10 mouse cellular contexts compared by ENCODE assay signal in genomic region chr10:84523682-84524081, GRCm38 (mm10). TPM values are rescaled to one million over a fixed set of nuclear protein-coding genes. Genes with fewer than 3 reads are reported as not detected.
DNase-seq lines count a peak whose midpoint lies in the region; ATAC-seq and TF ChIP-seq lines count a peak whose summit lies in the region.
"Had no signal": no experiment of that assay in that cellular context is flagged by ENCODE, and none has a peak within 500 bp of the region (broad histone marks: within the 10 kb centered on the region; RNA-seq: fewer than 3 reads in every experiment).

No protein-coding gene starts in this region.

- peak; percentile 69 for TF ChIP-seq CTCF in layer of hippocampus, adult 2 months (conservative IDR thresholded peaks at IDR 0.05)
- TF ChIP-seq CTCF in stomach, postnatal 0 days (IDR thresholded peaks at IDR 0.05; ENCODE audit: low read depth) = peak; percentile 68

- no peak overlapping the region for H3K4me3 ChIP-seq in layer of hippocampus, adult 2 months
- H3K4me3 ChIP-seq in stomach, postnatal 0 days (ENCODE audit: low read depth, low read length) = no peak overlapping the region
- H3K4me3 ChIP-seq: embryonic facial prominence, embryonic 15.5 days had no signal

- WGBS in stomach, postnatal 0 days = 51% methylated on average over 10 of the region's 10 CpGs

- no peaks in the 10 kb centered on the region for H3K4me1 ChIP-seq in stomach, postnatal 0 days (replicated peaks; ENCODE audit: control insufficient read depth, insufficient read depth)
- H3K4me1 ChIP-seq: embryonic facial prominence, embryonic 15.5 days had no signal

- ATAC-seq in cerebellum, adult (ENCODE audit: insufficient number of reproducible peaks, low FRiP score, low TSS enrichment) = no peak
- no peak for ATAC-seq in stomach, postnatal 0 days (ENCODE audit: low FRiP score, low TSS enrichment)
- no peak; the same call in 1 of the 2 replicates for ATAC-seq in granulocyte monocyte progenitor cell, adult 5-6 weeks (replicated peaks; ENCODE audit: poor library complexity, severe bottlenecking)

- no peaks in the 10 kb centered on the region for H3K27me3 ChIP-seq in stomach, postnatal 0 days (ENCODE audit: control insufficient read depth, insufficient read depth, low read length)
- H3K27me3 ChIP-seq: embryonic facial prominence, embryonic 15.5 days had no signal

- H3K4me2 ChIP-seq in stomach, postnatal 0 days (replicated peaks; ENCODE audit: low read depth) = no peak overlapping the region
- H3K4me2 ChIP-seq: embryonic facial prominence, embryonic 15.5 days had no signal

- no peaks in the 10 kb centered on the region for H3K9me3 ChIP-seq in stomach, postnatal 0 days (ENCODE audit: control insufficient read depth, low read length)
- H3K9me3 ChIP-seq: embryonic facial prominence, embryonic 15.5 days had no signal

- no peak overlapping the region for H3K27ac ChIP-seq in layer of hippocampus, adult 2 months
- H3K27ac ChIP-seq in stomach, postnatal 0 days (replicated peaks) = no peak overlapping the region
- H3K27ac ChIP-seq: embryonic facial prominence, embryonic 15.5 days had no signal

- no peak for TF ChIP-seq EP300 in stomach, postnatal 0 days (optimal IDR thresholded peaks at IDR 0.05)

- no peak overlapping the region for H3K9ac ChIP-seq in stomach, postnatal 0 days (ENCODE audit: low read length)
- H3K9ac ChIP-seq: embryonic facial prominence, embryonic 15.5 days had no signal

- DNase-seq in cerebellum, postnatal 10 days = peak; percentile 32 to 48
- DNase-seq in layer of hippocampus, adult 2 months (ENCODE audit: low spot score in 2 of 2) = no peak
- no peak for DNase-seq in layer of hippocampus, postnatal 14 days (ENCODE audit: low spot score in 2 of 2)
- DNase-seq in urinary bladder, postnatal 25 days (ENCODE audit: low spot score) = peak; percentile 26
- no peak for DNase-seq in urinary bladder, adult 2 months (ENCODE audit: low spot score)
- no peak for DNase-seq in stomach, postnatal 0 days (ENCODE audit: low spot score)
- DNase-seq: cerebellum, adult 9-11 months had no signal

- peaks cover 12% of the 10 kb centered on the region for H3K36me3 ChIP-seq in stomach, postnatal 0 days (ENCODE audit: control insufficient read depth, insufficient read depth, low read length)

RNA-seq across cellular contexts. Expression of gene Ckap4, which starts 10.2 kb away (rescaled TPM):
- total RNA-seq in layer of hippocampus, adult 2 months (2021) = 10 to 100 TPM; 20.2 to 20.3 TPM
- 10 to 100 TPM; 25.3 to 26.8 TPM for total RNA-seq in layer of hippocampus, postnatal 14 days (2021)
- polyA plus RNA-seq in urinary bladder, adult 2 months (2012; rRNA removed) = 43.0 and 45.3 TPM in 2 replicates
- polyA plus RNA-seq in stomach, postnatal 0 days (2015; fragmentation: Nextera tagmentation; extraction: Ambion mirVana) = 55.7 and 59.2 TPM in 2 replicates
- 67.8 and 79.6 TPM in 2 replicates for total RNA-seq in granulocyte monocyte progenitor cell, adult 5-6 weeks (2014; fragmentation: Nextera tagmentation)
- total RNA-seq in granulocyte monocyte progenitor cell, adult 5-6 weeks (2017) = 55.7 and 58.3 TPM in 2 replicates

RNA-seq across cellular contexts. Expression of gene Tcp11l2, which starts 52.7 kb away (rescaled TPM):
- total RNA-seq in layer of hippocampus, adult 2 months (2021) = 10 to 100 TPM; 27.3 to 29.4 TPM
- total RNA-seq in layer of hippocampus, postnatal 14 days (2021) = 10 to 100 TPM; 24.5 to 25.2 TPM
- polyA plus RNA-seq in urinary bladder, adult 2 months (2012; rRNA removed) = 28.7 and 30.1 TPM in 2 replicates
- 16.3 and 19.5 TPM in 2 replicates for polyA plus RNA-seq in stomach, postnatal 0 days (2015; fragmentation: Nextera tagmentation; extraction: Ambion mirVana)
- 15.6 and 18.3 TPM in 2 replicates for total RNA-seq in granulocyte monocyte progenitor cell, adult 5-6 weeks (2014; fragmentation: Nextera tagmentation)
- 8.9 and 9.5 TPM in 2 replicates for total RNA-seq in granulocyte monocyte progenitor cell, adult 5-6 weeks (2017)

Comparison
In these comparisons a context has a peak if more than half of its experiments do, and no peak if none do; other contexts are left out.
1. DNase-seq: peak in cerebellum, postnatal 10 days (2 of 2) and urinary bladder, postnatal 25 days (single experiment); none in layer of hippocampus, adult 2 months (0 of 2), layer of hippocampus, postnatal 14 days (0 of 2), urinary bladder, adult 2 months (single experiment) and stomach, postnatal 0 days (single experiment).